Mouse (Mus musculus) neural tube, embryonic 15.5 days (tissue): ENCODE data around the gene Thumpd3. TPM values are rescaled to one million over a fixed set of nuclear protein-coding genes. Genes with fewer than 3 reads are reported as not detected.
A peak's percentile ranks its signal among the peaks of the same experiment; 100 is the strongest.

Source experiments
- ATAC-seq: fragments of 200-750 bp; cut with Nextera tagmentation; 2 replicates; pipeline ENCODE4 v1.8.0; 2017; ENCODE audit warnings: mild to moderate bottlenecking, moderate TSS enrichment, moderate library complexity; ENCODE audit not compliant: low FRiP score
- H3K27ac ChIP-seq: fragments of 300-500 bp; sonication (generic); replicated peaks from 2 replicates; pipeline ENCODE4 v1.5.1; 2015; ENCODE audit warnings: mild to moderate bottlenecking, inconsistent platforms
- H3K27me3 ChIP-seq: fragments of 300-500 bp; sonication (generic); replicated peaks from 2 replicates; pipeline ENCODE4 v1.6.1; 2015; ENCODE audit warnings: inconsistent platforms
- H3K36me3 ChIP-seq: fragments of 300-500 bp; sonication (generic); 2 replicates; pipeline ENCODE4 v1.6.1; 2015; ENCODE audit warnings: inconsistent platforms
- H3K4me1 ChIP-seq: fragments of 300-500 bp; sonication (generic); 2 replicates; pipeline ENCODE4 v1.6.1; 2015; ENCODE audit warnings: inconsistent platforms
- H3K4me2 ChIP-seq: fragments of 300-500 bp; sonication (generic); 2 replicates; pipeline ENCODE4 v1.6.1; 2015; ENCODE audit warnings: inconsistent platforms, mild to moderate bottlenecking, moderate library complexity
- H3K4me3 ChIP-seq: fragments of 300-500 bp; sonication (generic); replicated peaks from 2 replicates; pipeline ENCODE4 v1.5.1; 2015; ENCODE audit warnings: mild to moderate bottlenecking, inconsistent platforms
- H3K9ac ChIP-seq: fragments of 300-500 bp; sonication (generic); replicated peaks from 2 replicates; pipeline ENCODE4 v1.6.1; 2015; ENCODE audit warnings: mild to moderate bottlenecking, inconsistent platforms
- H3K9me3 ChIP-seq: fragments of 300-500 bp; sonication (generic); replicated peaks from 2 replicates; pipeline ENCODE4 v1.6.1; 2016; ENCODE audit warnings: inconsistent platforms
- WGBS: fragments of 180-500 bp; shearing (Covaris S2); methylation state at CpG from one replicate; pipeline ENCODE4 v1.1.7; 2015; ENCODE audit warnings: mixed read lengths; 5-methylcytosine and 5-hydroxymethylcytosine counted together
- polyA plus RNA-seq: library from polyadenylated mRNA; unstranded; fragments of >200 nt; fragmentation: Nextera tagmentation; extraction: Ambion mirVana; gene quantifications from 2 replicates; pipeline ENCODE4 v1.2.1, GENCODE M21; 2015

Gene Thumpd3
- polyA plus RNA-seq: 49.2 and 57.5 TPM in 2 replicates

DNA sequence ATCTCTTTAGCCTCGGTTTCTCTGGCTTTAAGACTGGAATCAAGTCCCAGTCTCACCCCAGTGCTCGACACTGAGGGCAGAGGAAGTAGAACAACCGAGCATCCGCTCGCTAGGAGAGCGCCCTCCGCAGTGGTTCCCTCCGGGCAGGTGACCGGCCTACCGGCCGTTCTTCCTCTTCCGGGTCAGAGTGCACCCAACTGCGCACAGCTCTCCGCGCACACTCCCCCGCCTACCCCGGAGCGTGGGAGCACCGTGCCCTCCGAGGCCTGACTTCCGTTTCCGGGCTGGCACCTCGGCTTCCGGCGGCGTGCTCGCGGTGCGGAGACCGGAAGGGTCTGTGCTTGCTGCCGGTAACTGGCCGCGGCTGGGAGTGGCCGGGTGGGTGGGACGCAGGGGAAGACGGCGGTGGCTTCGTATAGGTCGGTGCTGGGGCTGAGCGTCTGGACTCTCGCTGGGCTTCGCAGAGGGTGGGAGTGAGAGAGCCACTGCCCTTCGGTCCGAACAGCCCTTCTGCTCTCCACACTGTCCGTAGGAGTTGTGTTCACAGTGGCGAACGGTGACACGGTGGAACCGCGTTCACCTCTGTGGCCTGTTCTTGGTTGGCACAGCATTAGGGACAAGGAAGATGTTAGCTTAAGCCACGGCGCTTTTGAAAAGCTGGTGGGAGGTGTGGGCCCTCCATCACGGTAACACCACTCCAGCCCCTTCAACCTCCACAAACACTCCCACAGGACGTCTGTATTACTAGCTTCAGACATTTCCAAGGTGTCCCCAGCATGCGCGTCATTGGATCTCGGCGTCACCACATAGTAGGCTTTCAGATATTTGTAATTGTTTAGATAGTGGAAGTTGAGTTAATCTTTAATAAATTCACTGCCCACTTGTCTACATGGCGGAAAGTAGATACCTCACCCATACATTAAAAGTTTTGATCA lies at the start of gene Thumpd3:
Gene Thumpd3, plus strand, starts transcription at position 185 of the 935 bp plus-strand sequence.
- ATAC-seq: peak; percentile 99
- peak within 1 kb of the TSS; percentile 81 for H3K9ac ChIP-seq
- H3K27me3 ChIP-seq: no peaks in the 10 kb centered on the region
- H3K36me3 ChIP-seq: peaks cover 14% of the 10 kb centered on the region
- H3K4me3 ChIP-seq: peak within 1 kb of the TSS; percentile 80
- H3K4me2 ChIP-seq: peak within 1 kb of the TSS; percentile 94
- H3K4me1 ChIP-seq: peaks cover 23% of the 10 kb centered on the region
- WGBS: 1% methylated on average over 59 of the region's 59 CpGs
- H3K9me3 ChIP-seq: no peaks in the 10 kb centered on the region
- peak within 1 kb of the TSS; percentile 91 for H3K27ac ChIP-seq

DNA sequence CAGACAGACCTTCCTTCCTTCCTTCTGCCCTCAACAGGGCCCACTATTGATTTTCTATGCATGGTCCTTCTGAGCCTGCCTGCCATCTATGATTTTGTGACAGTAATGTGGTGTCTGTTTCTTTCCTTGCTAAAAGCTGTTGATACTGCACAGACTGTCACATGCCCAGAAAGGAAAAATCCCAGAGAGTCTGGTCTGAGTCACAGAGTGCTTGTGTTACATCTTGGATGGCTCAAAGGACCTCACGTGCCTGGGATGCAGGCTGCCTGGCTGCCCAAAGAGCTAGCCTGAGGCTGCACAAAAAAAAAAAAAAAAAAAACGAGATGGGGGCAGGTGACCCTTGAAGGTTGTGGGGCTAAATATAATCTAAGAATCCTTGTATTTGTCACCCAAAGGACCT lies 46.8 kb upstream of the Thumpd3 start:
- Histone ChIP-seq H3K4me1 (peaks cover 8% of the 10 kb centered on the region), H3K36me3 (no peaks in the 10 kb centered on the region), H3K27me3 (no peaks in the 10 kb centered on the region), H3K27ac (no peak overlapping the region), H3K9ac (no peak overlapping the region), H3K4me3 (no peak overlapping the region), H3K4me2 (no peak overlapping the region), H3K9me3 (no peaks in the 10 kb centered on the region)
- 53% methylated on average over 2 of the region's 2 CpGs for WGBS
- ATAC-seq: no peak

DNA sequence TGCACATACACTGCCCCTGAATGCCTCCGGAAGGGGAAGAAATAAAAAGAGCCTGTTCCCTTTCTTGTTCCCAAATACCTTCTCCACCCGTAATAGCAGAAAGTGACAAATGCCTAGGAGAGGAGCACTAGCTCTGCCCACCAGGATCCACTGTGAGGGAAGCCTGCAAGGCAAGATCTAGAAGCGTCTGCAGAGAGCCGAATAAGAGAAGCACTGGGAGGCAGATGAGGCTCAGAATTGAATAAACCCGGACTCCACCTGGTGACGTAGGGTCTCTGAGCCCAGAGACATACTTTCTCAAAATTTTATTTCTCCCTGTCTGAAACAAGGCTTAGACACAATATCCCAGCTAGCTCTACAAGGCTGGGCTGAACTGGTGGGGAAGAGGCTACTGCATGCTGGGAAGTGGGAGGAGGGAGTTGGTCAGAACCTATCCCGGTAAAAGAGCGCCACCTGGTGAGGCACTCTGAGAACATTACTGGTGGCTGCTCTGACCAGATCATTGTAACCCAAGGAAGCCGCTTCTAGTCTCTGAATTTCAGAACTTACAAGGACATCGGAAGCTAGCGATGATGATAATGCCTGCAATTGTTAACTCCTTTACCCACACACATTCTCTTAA lies 45.2 kb upstream of the Thumpd3 start:
- Histone ChIP-seq H3K4me2 (peak overlapping the region; percentile 46), H3K4me3 (peak overlapping the region; percentile 10; the same call in 1 of the 2 replicates), H3K36me3 (no peaks in the 10 kb centered on the region), H3K27me3 (no peaks in the 10 kb centered on the region), H3K27ac (peak overlapping the region; percentile 61), H3K4me1 (peaks cover 8% of the 10 kb centered on the region), H3K9me3 (no peaks in the 10 kb centered on the region), H3K9ac (peak overlapping the region; percentile 20; the same call in 1 of the 2 replicates)
- 31% methylated on average over 11 of the region's 11 CpGs for WGBS
- ATAC-seq: peak; percentile 93

DNA sequence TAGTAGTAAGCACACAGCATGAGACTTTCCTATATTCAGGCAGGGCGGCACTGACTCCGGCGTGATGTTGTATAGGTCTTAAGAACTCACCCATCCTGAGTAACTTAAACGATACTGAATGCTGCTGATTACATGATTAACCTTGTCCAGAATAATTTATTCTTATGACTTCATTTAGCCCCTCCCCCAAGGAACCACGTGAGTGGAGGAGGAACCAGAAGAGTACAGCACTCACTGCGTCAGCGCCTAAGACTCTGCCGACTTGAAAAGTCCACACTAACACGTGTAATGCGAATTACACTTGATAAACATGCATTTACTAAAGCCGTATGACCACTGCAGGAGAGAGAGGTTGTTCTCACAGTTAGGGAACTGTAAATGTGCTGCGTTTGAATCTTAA lies 44.3 kb upstream of the Thumpd3 start:
- H3K27me3 ChIP-seq: no peaks in the 10 kb centered on the region
- H3K9me3 ChIP-seq: no peaks in the 10 kb centered on the region
- peaks cover 8% of the 10 kb centered on the region for H3K4me1 ChIP-seq
- H3K4me3 ChIP-seq: no peak overlapping the region
- no peak overlapping the region for H3K4me2 ChIP-seq
- ATAC-seq: no peak
- no peak overlapping the region for H3K9ac ChIP-seq
- no peaks in the 10 kb centered on the region for H3K36me3 ChIP-seq
- 74% methylated on average over 12 of the region's 12 CpGs for WGBS
- no peak overlapping the region for H3K27ac ChIP-seq

DNA sequence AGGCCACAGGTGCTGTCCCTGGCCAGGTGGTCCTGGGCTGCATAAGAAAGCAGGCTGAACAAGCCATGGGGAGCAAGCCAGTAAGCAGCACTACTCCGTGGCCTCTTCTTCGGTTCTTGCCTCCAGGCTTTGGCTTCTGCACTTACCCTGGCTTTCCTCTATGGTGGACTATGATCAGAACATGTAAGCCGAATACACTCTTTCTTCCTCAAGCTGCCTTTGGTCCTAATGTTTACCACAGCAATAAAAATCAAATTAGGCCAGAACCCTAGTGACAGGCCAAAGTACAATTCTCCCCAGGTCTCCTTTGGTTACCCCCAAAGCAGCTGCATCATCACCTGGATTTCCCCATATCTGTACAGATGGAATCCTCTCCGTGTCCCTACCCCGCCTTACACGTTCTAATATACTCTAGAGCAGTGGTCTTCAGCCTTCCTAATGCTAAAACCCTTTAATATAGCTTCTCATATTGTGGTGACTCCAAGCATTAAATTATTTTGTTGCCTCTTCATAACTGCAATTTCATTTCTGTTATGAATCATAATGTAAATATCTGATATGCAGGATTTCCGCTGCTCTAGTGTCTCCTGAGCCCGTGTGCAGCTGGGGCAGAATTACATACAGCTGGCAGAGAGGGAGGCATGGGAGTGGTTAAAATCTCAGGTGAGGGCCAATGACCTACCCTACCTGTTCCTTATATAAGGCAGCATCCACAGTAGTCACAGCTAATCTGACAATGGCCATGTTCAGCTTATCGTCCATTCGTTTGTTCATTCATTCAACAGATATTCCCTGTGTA lies 42.5 kb upstream of the Thumpd3 start:
- Histone ChIP-seq H3K4me1 (peaks cover 8% of the 10 kb centered on the region), H3K4me2 (no peak overlapping the region), H3K4me3 (no peak overlapping the region), H3K9ac (no peak overlapping the region), H3K9me3 (no peaks in the 10 kb centered on the region; the same call in 1 of the 2 replicates), H3K27me3 (no peaks in the 10 kb centered on the region), H3K27ac (no peak overlapping the region), H3K36me3 (no peaks in the 10 kb centered on the region)
- whole genome bisulfite sequencing: 89% methylated on average over 10 of the region's 10 CpGs
- no peak for ATAC-seq

DNA sequence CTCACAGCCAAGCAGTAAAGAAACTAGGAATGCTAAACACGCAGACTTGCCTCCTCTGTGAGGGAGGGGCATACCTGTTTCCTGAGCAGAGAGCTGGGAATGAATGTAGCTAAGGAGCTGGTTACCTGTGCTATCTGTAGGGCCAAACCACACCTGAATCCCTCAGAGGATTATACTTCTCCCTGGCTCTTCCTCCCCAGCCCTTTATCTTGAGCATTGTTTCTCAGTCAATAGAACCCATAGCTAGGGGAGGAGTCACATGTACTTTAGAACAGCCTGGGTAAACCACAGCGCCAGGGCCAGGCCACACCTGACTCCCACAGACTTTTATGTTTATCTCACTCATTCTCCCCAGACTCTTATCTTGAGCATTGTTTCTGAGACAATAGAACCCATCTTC lies 39.2 kb upstream of the Thumpd3 start:
- H3K27me3 ChIP-seq: no peaks in the 10 kb centered on the region
- H3K9me3 ChIP-seq: no peaks in the 10 kb centered on the region; the same call in 1 of the 2 replicates
- H3K4me3 ChIP-seq: no peak overlapping the region
- ATAC-seq: no peak
- H3K4me2 ChIP-seq: no peak overlapping the region
- 76% methylated on average over 2 of the region's 2 CpGs for WGBS
- H3K36me3 ChIP-seq: no peaks in the 10 kb centered on the region
- H3K4me1 ChIP-seq: 0 out of 2 replicates have a peak, but pooled peaks cover 2% of the 10 kb centered on the region
- H3K9ac ChIP-seq: no peak overlapping the region
- no peak overlapping the region for H3K27ac ChIP-seq

DNA sequence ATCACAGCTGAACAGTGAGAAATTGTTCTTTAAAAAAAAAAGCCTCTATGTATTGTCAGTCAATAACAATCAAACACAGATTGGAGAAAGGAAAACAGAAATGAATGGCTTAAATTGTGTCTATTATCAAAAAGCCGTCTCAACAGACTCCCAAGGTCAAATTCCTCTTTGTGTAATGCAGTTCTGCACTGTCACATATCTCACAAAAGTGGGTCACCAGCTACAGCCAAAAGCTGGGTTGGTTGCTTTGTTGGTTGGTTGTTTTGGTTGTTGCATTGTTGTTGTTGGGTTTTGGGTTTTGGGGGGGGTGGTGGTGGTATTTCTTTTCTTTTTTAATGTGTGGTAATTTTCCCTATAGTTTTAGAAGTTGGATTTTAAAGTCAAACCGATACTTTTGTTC lies 34.1 kb upstream of the Thumpd3 start:
- no peak overlapping the region for H3K4me2 ChIP-seq
- H3K4me3 ChIP-seq: no peak overlapping the region
- ATAC-seq: no peak
- no peaks in the 10 kb centered on the region; the same call in 1 of the 2 replicates for H3K9me3 ChIP-seq
- H3K4me1 ChIP-seq: peaks cover 15% of the 10 kb centered on the region
- WGBS: 32% methylated on average over 2 of the region's 2 CpGs
- H3K36me3 ChIP-seq: no peaks in the 10 kb centered on the region
- peak overlapping the region; percentile 63; the same call in 1 of the 2 replicates for H3K27ac ChIP-seq
- no peak overlapping the region for H3K9ac ChIP-seq
- H3K27me3 ChIP-seq: no peaks in the 10 kb centered on the region

DNA sequence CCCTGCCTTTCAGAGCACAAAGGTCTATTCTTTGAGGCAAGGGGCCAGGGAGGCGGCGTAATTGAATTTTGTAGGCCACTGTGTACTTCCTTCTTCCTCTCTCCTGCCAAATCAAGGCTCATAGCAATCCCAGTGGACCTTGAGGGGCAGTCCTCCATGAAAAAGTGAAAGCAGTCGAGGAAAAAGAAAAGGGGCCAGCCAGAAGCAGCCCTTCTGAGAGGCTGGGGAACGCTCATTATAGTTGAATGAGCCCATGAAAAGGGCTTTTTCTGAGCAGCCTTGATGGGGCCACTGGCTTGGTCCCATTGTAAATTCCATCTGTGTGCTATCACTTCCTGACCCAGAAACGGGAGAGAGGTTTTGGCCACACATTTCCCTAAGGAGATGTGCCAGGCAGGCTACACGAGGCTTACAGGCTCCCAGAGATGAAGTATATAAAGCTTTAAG lies 33.5 kb upstream of the Thumpd3 start:
- peaks cover 20% of the 10 kb centered on the region for H3K4me1 ChIP-seq
- no peak overlapping the region for H3K4me3 ChIP-seq
- 11% methylated on average over 6 of the region's 6 CpGs for WGBS

DNA sequence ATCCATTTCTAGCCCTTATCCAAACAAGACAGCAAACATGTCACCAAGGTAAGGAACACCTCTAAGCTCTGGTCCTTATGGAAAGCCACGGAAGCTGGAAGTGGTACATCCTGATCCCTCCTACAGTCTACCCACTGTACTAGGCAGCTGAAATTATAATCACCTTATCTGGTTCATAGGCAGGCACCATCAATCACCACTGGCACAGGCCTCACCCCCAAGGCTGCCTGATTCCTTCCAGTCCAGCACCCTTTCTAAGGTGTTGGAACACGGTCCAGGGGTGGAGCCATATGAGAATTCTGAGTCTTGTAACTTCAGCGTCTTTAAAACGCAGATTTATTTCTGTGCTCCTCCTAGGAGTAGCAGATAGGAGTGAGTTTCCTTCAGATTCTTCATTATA lies 32.5 kb upstream of the Thumpd3 start:
- Histone ChIP-seq H3K4me2 (no peak overlapping the region), H3K4me1 (peaks cover 28% of the 10 kb centered on the region), H3K27me3 (no peaks in the 10 kb centered on the region), H3K4me3 (no peak overlapping the region), H3K9me3 (no peaks in the 10 kb centered on the region), H3K27ac (peak overlapping the region; percentile 63), H3K9ac (no peak overlapping the region), H3K36me3 (no peaks in the 10 kb centered on the region)
- whole genome bisulfite sequencing: 76% methylated on average over 4 of the region's 4 CpGs
- ATAC-seq: no peak

More for the DNA sequence above, 33.5 kb upstream of the Thumpd3 start:
- Histone ChIP-seq H3K4me2 (no peak overlapping the region), H3K36me3 (no peaks in the 10 kb centered on the region), H3K9ac (no peak overlapping the region), H3K27me3 (no peaks in the 10 kb centered on the region), H3K27ac (peak overlapping the region; percentile 63), H3K9me3 (no peaks in the 10 kb centered on the region; the same call in 1 of the 2 replicates)
- peak; percentile 82; the same call in 1 of the 2 replicates for ATAC-seq

DNA sequence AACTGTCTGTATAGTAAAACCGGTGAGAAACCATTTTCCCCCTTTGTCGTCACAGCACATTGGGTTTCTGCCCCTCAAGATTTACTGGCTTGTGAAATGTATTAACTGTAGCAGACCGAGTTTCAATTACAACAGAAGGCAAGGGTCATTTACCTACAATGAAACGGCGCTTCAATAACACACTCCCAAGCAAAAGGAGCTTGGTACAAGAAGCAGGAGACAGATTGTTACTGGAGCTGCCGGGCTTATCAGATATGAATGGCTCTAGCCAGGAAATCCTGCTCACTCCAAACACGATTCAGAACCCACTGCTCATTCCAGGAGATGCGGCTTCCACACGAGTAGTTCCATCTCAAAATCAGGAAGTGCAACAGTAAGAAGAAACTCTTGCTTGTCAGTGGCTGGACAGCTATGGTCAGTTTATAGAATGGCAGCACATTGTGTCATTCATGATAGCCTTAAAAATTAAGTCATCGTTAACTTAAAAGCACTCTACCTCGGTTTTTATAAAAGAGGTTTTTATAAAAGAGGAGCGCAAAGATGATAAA lies 28.5 kb upstream of the Thumpd3 start:
- peak; percentile 47; the same call in 1 of the 2 replicates for ATAC-seq
- Histone ChIP-seq H3K4me2 (no peak overlapping the region), H3K9ac (no peak overlapping the region), H3K27ac (peak overlapping the region; percentile 52; the same call in 1 of the 2 replicates), H3K9me3 (no peaks in the 10 kb centered on the region), H3K4me3 (no peak overlapping the region), H3K4me1 (peaks cover 19% of the 10 kb centered on the region), H3K36me3 (no peaks in the 10 kb centered on the region), H3K27me3 (no peaks in the 10 kb centered on the region)
- WGBS: 26% methylated on average over 12 of the region's 12 CpGs

DNA sequence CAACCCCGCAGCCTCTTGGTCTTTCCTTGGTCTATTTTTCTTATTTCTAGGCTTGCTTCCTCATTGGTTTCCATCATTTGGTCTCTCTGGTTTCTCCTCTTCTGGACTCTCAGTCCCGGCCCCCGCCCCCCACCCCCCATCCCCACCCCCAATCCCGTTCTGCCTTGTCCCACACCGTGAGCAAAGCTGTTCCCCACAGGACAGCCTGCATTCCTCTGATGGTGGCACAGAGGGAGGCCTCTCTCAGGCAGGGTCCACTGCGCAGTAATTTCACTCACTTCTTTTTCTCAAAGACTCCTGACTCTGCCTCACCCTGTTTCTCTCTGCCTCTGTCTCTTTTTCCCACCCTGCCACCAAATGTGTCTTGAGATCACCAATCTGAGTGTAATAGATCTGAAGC lies 27.9 kb upstream of the Thumpd3 start:
- H3K9me3 ChIP-seq: no peaks in the 10 kb centered on the region
- no peaks in the 10 kb centered on the region for H3K27me3 ChIP-seq
- ATAC-seq: no peak
- no peak overlapping the region for H3K9ac ChIP-seq
- no peak overlapping the region for H3K4me3 ChIP-seq
- no peaks in the 10 kb centered on the region for H3K36me3 ChIP-seq
- WGBS: 39% methylated on average over 6 of the region's 6 CpGs
- H3K27ac ChIP-seq: 0 out of 2 replicates have a peak overlapping the region, but pooled peaks have one; percentile 3
- no peak overlapping the region for H3K4me2 ChIP-seq
- peaks cover 17% of the 10 kb centered on the region for H3K4me1 ChIP-seq
